Mouse (Mus musculus) heart, adult 9 months (tissue): ENCODE data around the gene Rad54l2.

ENCODE experiments used
- DNase-seq, 2 experiments: peaks; one replicate each; pipeline ENCODE4 v3.0.0; 2022; ENCODE audit warnings: low spot score in 2 of 2

Rad54l2 gene

DNA sequence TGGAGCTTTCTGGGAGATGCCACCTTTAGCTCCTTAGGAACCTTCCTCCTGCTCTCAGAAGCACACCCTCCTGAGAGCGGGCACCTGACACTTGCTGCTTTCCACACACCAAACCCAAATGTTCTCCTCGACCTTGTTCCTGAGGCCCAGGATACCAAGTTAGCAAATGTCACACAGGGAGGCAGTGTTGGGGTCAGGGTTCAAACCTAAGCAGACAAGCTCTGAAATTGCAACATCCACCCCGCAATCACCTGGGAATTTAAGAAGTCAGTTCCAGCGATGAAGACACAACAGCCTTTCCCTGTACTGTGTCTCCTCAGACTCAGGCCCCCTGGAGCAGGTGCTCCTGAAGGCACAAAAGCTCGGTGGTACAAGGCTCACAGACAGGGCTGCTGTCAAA, 111.3 kb downstream of the Rad54l2 start:
- DNase-seq = no peak

DNA sequence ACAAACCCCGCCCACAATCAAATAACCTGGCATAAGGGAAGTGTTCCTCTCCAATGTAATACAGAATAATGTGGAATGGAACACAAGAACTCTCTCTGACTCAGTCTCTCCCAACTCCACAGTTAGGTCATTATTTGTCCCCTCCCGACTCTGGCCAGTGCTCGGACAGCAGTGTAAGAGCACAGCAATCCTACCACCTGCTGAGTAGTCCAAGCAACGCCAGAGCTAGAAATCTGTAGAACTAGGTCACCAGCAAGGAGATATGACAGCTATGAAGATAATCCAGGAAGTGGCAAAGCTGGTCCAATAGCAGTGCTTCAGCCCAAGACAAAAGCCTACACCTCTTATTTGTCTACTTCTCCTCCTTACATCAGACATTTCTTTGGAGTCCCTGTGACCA, 112.4 kb downstream of the Rad54l2 start:
- no peak for DNase-seq

DNA sequence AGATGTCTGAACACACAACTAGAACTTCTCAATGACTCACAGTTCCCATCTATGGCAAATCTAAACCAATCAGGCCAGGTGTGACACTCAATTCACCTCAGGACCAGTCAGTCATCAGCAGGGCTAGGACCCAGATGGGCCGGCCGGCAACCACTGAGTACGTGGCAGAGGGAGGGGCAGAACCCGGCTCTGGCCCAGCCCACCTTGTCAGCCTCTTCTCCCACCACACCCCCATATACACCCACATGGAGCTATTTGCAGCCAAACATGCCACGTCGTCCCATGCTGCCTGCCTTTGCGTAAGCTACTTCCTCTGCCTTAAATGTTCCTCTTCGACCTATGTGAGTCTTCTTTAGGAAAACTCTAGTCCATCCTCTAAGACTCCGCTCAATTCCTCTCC, 113.0 kb downstream of the Rad54l2 start:
- DNase-seq = no peak

DNA sequence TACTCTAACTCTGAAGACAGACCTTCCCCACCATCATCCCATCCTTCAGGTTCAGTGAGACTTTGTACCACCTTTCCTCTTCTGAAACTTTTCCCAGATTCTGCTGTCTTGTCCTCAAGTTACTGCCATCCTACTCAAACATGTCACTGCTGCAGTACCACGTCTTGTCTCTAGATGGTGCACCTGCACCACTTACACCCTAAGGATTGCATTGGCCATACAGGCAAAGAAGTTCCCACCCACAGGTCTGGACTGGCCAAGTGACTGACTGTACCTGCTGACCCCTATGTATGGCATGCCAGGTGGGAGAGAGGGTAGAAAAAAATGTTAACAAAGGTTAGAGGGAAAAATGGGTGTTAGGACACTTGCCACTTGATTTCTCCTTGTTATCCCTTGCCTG, 113.5 kb downstream of the Rad54l2 start:
- peak; percentile 51 to 79 for DNase-seq

DNA sequence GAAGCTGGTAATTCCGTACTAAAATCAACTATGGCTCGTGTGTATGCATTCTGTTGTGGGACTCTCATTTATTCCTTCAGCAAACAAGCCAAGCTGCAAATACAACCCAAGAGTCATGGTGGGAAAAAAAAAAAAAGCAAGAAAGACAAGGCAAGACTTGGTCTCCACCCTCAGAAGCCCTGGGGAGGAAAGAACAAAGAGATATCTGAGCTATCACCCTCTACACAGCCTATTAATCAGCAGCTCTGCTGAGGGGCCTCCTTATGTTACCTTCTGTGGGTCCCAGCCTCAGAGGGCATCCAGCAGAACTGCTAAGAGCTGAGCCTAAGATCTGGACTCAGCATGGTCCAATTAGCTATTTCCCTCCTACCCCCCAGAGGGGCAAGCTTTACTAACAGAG, 115.1 kb downstream of the Rad54l2 start:
- no peak for DNase-seq

DNA sequence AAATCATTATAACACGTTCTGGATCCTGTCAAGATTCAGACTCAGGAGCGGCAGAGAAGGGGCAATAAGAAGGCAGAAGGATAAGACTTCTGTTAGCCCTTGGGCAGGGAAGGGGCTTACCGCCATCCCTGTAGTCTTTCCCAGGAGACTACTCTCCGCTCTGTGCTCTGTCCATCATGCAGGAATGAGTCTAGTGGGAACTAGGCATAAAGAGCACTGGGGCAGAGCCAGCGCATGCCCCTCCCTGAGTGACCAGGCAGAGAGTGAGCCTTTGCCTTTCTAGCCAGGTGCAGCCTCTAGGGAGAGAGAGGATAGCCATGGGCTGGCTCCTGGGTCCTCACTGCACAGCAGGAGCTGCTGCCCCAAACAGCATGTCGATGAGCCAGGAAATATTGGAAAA, 124.1 kb downstream of the Rad54l2 start:
- DNase-seq = no peak

DNA sequence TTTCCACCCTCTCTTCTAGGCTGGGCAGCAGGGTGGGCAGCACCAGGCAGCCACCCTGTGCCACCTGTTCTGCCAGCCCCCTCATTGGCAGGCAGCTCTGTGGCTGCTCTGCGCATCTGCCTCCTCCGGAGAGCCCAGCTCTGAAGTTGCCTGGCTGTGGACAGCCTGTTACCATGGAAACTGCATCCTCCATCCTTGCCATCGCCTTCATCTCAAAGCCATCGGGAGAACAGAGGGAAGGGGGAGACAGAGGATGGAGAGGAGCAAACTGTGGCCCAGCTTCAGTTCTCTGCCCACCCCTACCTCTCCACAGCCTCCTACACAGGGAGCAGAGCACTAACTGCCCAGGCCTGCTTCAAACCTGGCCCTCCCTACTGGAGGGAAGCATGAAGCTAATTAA, 124.6 kb downstream of the Rad54l2 start:
- no peak for DNase-seq

DNA sequence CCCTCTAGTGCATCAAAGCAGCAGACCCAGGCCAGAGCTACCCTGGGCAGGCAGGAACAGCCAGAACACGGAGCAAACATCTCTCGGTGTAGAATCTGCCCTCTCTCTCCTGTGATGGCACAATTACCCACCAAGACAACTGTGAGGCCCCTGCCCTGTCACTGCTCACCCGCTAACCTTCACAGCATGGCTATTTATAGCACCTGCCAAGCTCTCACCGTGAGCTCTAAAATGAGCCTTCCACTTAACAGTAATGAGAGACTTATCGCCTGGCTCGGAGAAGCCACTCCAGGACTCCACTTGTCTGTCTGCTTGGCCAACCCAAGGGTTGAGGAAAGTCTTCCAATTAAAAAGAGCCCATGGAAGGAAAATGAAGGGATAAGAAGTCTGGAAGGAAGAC, 125.8 kb downstream of the Rad54l2 start:
- DNase-seq = no peak

DNA sequence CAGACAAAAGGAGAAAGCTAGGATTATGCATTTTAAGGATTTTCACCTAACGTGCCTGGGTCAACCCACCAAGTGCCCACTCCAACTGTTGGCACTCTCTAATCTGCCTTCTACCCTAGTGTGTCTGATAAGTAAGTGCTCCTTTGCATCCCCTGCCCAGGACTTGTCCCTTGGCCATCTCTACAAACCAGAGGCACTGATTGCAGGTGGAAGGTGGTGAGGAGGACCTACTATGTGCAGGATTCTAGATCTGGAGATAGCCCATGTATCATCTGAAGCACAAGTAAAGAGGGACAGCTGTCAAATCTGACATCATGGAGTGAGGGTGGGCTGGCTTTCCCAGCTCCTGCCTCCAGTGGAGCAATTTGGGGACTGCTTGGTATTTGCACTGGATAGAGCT, 129.1 kb downstream of the Rad54l2 start:
- DNase-seq = no peak

DNA sequence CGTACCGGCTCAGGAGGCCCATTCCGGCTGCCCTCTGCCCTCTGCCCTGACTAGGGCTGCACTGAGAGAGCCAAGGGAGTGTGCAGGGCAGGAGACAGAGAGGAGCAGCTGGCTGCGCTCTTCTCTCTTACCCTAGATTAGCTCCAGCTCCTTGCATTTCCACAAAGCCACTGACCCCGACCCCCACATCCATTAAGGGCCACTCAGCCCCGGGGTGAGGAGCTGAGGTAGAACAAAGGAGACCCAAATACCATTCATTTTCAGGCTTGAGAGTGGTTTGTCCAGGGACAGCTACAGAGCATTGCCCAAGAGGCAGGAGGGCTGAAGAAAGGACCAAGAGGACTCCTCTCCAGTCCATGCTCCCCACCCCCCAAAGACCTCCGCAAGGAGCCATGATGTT, 129.6 kb downstream of the Rad54l2 start:
- no peak for DNase-seq

DNA sequence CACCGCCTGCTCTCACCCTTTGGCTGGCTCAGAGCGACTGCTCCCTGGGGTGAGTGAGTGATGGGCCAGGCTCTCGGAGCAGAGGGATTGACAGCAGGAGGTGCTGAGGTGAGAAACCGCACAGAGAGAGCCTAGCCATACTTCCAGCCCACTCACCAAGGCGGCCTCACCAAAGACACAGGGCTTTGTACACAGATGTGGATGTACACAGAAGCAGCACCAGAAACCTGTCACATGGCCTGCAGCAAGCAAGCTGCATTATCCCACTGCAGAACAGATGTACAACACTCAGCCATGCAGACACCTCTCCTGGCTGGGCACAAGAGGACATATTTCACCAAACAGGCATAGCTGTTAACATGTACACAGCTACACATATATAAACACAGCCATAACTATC, 131.4 kb downstream of the Rad54l2 start:
- no peak for DNase-seq

DNA sequence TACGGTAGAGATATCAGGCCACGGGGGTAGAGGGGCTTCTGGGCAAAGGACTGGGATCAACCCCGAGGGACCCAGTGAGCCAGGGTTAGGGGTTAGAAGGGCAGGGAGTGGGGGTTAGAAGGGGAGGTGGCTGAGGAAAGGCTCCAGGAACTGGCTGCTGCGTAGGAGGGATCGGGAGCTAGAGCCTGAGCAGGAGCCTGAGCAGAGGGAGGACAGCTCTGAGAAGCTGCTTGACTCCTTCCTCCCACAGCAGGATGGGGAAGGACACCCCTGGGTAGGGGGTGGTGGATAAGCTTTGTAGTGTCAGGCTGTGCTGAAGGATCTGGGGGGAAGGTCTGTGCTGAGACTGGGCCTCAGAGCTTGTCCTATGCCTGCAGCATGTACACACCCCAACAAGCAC, 132.2 kb downstream of the Rad54l2 start:
- no peak for DNase-seq

DNA sequence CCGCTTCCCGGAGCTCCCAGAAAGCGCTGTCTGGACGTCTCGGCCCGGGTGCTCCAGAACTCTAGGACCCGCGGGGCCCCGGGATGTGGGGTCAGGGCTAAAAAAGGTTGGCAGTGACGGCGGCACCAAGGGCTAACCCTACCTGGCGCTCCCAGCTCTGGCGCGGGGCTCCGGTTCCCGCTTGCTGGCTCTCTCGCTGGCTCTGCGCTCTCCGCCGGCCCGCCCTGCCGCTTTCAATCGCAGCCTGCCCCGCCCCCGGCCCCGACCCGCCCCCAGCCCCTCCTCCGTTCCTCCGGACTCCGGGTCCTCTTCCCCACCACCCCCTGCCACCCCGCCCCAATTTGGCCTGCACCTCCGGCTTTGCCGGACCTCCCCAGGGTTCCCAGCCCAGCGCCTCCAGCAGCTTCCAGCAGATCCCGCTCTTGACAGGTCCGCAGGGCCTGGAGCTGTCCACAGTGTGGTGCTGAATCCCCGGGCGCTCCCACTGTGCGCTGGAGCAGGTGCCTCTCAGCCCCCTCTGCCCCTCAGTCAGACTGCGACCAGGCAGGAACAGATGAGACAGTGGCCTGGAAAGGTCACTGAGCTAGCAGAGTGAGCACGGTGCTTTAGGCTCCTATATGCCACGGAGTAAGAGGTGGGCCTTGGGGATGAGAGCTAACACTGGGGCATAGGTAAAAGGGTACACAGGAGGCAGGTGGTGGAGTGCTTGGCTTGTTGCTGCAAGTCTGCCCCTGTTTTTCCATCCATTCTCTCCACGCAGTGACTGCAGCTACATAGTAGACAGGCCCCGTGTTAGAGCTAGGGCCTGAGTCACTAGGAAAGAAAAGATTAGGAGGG, 132.9 kb downstream of the Rad54l2 start, which contains the start of gene Grm2:
TSS of gene Grm2 (minus strand) at position 199 of the 837 bp plus-strand sequence.
- DNase-seq = no peak

DNA sequence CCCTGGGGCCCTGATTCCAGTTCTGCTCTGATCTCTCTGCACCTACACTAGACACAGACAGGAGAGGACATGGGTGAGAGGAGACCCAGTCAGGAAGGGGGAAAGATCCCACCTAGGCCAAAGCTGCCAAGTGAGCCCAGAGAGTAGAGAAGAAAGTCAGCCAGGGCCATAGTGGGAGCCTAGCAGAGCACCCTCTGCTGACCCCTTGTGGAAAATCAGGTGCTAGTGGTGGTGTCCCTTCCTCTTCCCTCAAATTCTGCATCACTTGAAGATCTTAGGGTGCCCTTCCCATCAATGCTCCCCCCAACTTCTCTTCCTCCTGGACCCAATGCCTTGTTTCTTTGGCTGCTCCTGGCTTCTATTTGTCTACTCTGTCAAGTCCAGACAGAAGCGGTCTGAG, 136.3 kb downstream of the Rad54l2 start:
- no peak for DNase-seq

DNA sequence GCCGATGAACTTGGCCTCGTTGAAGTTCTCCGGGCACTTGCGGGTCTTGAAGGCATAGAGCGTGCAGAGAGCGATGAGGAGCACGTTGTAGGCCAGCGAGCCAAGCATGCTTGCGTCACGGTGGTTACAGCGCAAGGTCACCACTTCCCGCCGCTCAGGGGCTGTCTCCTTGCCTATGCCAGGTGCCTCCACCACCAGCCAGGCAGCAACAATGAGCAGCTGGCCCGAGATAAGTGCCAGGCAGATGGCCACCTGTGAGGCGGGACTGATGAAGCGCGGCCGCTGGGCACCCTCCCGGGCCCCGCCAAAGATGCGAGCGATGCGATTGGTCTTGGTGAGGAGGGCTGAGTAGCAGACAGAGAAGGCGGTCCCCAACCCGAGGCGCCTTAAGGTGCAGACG, 141.8 kb downstream of the Rad54l2 start:
- DNase-seq = no peak

DNA sequence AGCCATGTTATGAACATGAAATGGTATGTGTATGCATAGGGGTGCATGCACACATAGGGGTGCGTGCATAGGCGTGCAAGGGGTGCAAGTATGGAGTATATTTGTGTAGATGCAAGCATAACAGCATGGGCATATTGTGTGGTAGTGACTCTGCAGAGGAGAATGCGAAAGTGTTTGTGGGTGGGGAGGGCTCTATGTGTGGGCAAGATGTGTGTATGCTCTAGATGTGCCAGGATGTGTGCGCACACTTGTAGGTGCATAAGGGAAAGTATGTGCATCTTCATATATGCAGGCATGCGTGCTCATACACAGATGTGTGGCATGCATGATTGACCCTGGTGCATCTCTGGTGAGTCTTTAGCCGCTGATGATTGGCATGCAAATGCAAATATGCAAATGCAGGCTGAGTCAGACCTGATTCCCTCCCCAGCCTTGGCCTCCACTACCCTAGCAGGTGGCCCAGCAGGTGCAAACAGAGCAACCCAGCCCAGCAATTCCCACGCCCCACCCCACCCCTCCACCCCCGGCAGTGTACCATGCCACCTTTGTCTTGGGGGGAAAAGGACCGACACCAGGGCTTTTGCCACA, 143.2 kb downstream of the Rad54l2 start:
- no peak for DNase-seq

DNA sequence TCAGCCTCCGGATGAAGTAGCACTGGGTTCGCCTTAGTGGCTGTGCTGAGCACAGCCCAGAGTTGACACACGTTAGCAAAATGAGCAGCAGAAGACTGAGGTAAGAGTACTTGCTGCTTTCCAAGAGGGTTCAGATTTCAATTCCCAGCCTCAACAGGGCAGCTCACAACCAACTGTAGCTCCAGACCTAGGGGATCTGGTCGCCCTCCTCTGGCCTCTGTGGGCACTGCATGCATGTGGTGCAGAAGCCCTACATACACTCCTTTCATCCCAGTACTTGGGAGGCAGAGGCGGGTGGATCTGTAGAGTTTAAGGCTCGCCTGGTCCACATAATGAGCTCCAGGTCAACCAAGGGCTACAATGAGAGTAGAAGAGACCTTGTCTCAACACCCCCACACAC, 145.2 kb downstream of the Rad54l2 start:
- DNase-seq = no peak

DNA sequence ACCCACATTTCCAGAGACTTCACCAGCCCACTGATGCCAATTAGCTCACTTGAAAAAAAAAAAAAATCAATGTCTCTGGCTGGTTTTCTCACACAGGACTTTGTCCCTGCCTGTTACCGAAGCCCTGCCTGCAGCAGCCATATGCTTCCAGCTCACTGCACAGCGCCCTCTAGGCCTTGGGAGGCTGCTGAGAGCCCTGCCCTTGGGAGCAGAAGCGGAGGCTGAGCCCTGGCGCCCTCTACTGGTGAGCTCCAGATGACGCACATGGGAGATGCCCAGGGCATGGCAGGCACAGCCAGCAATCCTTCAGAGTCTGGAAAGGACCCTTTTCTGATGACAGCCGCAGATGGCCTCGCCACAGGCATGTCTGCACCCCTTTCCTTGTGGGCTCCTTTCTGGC, 145.9 kb downstream of the Rad54l2 start:
- peak in 1 of 2 experiments; percentile 14 for DNase-seq

DNA sequence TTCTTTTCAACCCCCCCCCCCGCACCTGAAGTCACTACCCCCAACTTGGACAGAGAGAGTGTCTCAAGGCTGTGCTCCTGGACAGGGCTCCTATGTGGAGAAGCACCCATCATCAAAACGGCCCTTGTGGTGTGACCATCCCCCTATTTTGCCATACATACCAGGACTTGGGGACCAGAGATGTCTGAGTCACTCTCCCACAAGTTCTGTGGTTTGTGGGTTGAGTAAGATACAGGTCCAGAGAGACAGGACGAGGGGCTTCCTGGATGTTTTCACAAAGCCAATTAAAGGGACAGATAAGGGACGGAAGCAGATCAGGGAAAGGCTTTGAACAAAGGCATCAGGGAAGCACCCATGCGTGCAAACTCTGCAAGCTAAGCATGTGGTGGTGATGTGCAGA, 147.6 kb downstream of the Rad54l2 start:
- no peak for DNase-seq

DNA sequence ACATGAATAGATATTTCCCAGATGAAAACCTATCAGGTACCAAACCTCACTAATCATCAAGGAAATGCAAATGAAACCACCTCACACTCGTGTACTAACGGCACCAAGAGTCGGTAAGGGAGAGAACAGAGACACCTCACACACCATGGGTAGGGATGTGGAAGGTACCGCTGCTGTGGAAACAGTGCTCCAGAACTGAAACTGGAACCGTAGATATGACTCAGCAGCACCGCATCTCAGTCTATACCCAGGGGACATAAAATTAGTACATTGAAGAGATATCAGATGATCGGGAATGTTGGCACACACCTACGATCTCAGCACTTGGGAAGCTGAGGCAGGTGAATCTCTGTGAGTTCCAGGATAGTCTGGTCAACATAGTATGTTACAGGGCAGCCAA, 150.8 kb downstream of the Rad54l2 start:
- DNase-seq = no peak
